Mouse (Mus musculus): ENCODE results near the gene Slc22a3. TPM values are rescaled to one million over a fixed set of nuclear protein-coding genes. Genes with fewer than 3 reads are reported as not detected.

Gene Slc22a3
- total and polyA plus RNA-seq, 3 experiments, result 31.5 to 87.7 TPM; not detected in 1

DNA sequence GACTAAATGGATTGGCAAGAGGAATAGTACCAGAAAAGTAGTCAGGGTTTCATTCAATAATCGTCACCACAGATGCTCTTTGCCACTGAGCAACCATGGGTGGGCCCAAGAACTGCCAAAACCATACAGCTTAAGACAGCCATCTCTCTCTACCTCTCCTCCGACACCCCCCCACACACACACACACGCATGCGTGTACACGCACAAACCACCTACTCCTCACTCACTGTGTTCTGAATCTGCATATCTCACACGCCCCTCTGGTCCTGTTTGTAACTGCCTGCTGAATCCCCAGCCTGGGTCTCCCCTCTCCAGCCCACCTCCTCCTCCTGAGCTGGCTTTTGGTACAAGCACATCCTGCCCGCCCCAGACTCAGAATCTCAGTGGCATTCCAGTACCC lies 872 bp upstream of the Slc22a3 start:
- peak overlapping the region; percentile 95 for H3K27ac ChIP-seq (ENCODE audit: control insufficient read depth, low read depth, low read length)
- H3K9me3 ChIP-seq (replicated peaks; ENCODE audit: insufficient read depth, low read length), result no peaks in the 10 kb centered on the region
- H3K9ac ChIP-seq (ENCODE audit: control insufficient read depth, low read depth, low read length, poor library complexity, severe bottlenecking), result peak overlapping the region; percentile 23; the same call in 1 of the 2 replicates
- TF ChIP-seq TBP (IDR thresholded peaks at IDR 0.05; ENCODE audit: low read depth, low read length), result 0 out of 2 replicates have a peak, but pooled peaks have one; percentile 29
- TF ChIP-seq MYB (IDR thresholded peaks at IDR 0.05; ENCODE audit: low read depth, low read length), result 0 out of 2 replicates have a peak, but pooled peaks have one; percentile 6
- no peak for TF ChIP-seq NELFE (IDR thresholded peaks at IDR 0.05; ENCODE audit: low read depth, low read length)
- TF ChIP-seq EP300 (IDR thresholded peaks at IDR 0.05; ENCODE audit: low read depth in 1 of 2, low read length in 2 of 2), result no peak
- TF ChIP-seq MAX (IDR thresholded peaks at IDR 0.05; ENCODE audit: low read length), result no peak
- no peak for TF ChIP-seq ZKSCAN1 (IDR thresholded peaks at IDR 0.05; ENCODE audit: low read depth, low read length)
- peak; percentile 68 for TF ChIP-seq NRF1 (IDR thresholded peaks at IDR 0.05; ENCODE audit: insufficient read depth, low read depth, low read length, poor library complexity, severe bottlenecking)
- TF ChIP-seq SIN3A (IDR thresholded peaks at IDR 0.05; ENCODE audit: low read length), result no peak
- H3K4me1 ChIP-seq (ENCODE audit: control insufficient read depth in 1 of 2, insufficient read depth in 2 of 2, low read length in 2 of 2), result peaks cover 26 to 55% of the 10 kb centered on the region in 2 experiments
- H3K79me2 ChIP-seq (ENCODE audit: control insufficient read depth, insufficient read depth, low read length, poor library complexity), result peaks cover 41% of the 10 kb centered on the region
- peak overlapping the region; percentile 23 to 84; a peak in 3 of 4 replicates for H3K4me3 ChIP-seq (ENCODE audit: control insufficient read depth in 1 of 2, insufficient read depth in 1 of 2, low read depth in 2 of 2, low read length in 2 of 2)
- DNase-seq (ENCODE audit: low read depth, low spot score), result peak; percentile 79
- no peaks in the 10 kb centered on the region for H3K27me3 ChIP-seq (ENCODE audit: control insufficient read depth in 1 of 2, insufficient read depth in 2 of 2, low read length in 2 of 2)
- H3K36me3 ChIP-seq (ENCODE audit: control insufficient read depth in 1 of 2, insufficient read depth in 2 of 2, low read length in 2 of 2), result peaks cover 0 to 56% of the 10 kb centered on the region in 2 experiments; a peak in 3 of 4 replicates

- peak; percentile 63 for DNase-seq (ENCODE audit: low read depth, low spot score)
- Histone ChIP-seq H3K9ac (ENCODE audit: control insufficient read depth, low read depth, low read length, poor library complexity, severe bottlenecking) (peak overlapping the region; percentile 88), H3K79me2 (ENCODE audit: control insufficient read depth, insufficient read depth, low read length, poor library complexity) (peaks cover 48% of the 10 kb centered on the region), H3K27ac (ENCODE audit: control insufficient read depth, low read depth, low read length) (peak overlapping the region; percentile 95), H3K36me3 (ENCODE audit: control insufficient read depth in 1 of 2, insufficient read depth in 2 of 2, low read length in 2 of 2) (peaks cover 4 to 53% of the 10 kb centered on the region in 2 experiments; a peak in 3 of 4 replicates), H3K4me1 (ENCODE audit: control insufficient read depth in 1 of 2, insufficient read depth in 2 of 2, low read length in 2 of 2) (peaks cover 23 to 51% of the 10 kb centered on the region in 2 experiments), H3K27me3 (ENCODE audit: control insufficient read depth in 1 of 2, insufficient read depth in 2 of 2, low read length in 2 of 2) (no peaks in the 10 kb centered on the region), H3K9me3 (replicated peaks; ENCODE audit: insufficient read depth, low read length) (no peaks in the 10 kb centered on the region), H3K4me3 (ENCODE audit: control insufficient read depth in 1 of 2, insufficient read depth in 1 of 2, low read depth in 2 of 2, low read length in 2 of 2) (peak overlapping the region; percentile 84 to 92)
- TF ChIP-seq POLR2A (IDR thresholded peaks at IDR 0.05; ENCODE audit: control insufficient read depth in 1 of 2, insufficient read depth in 1 of 2, low read depth in 1 of 2, low read length in 2 of 2, poor library complexity in 1 of 2) (peak in 1 of 2 experiments; percentile 41; a peak in 1 of 4 replicates), TBP (IDR thresholded peaks at IDR 0.05; ENCODE audit: low read depth, low read length) (no peak), HCFC1 (IDR thresholded peaks at IDR 0.05; ENCODE audit: low read depth, low read length) (0 out of 2 replicates have a peak, but pooled peaks have one; percentile 14), BHLHE40 (IDR thresholded peaks at IDR 0.05; ENCODE audit: borderline replicate concordance, low read depth, low read length) (no peak), SIN3A (IDR thresholded peaks at IDR 0.05; ENCODE audit: low read length) (peak; percentile 43; the same call in 1 of the 2 replicates), KAT2A (conservative IDR thresholded peaks at IDR 0.05; ENCODE audit: low read depth, low read length) (no peak), MAZ (IDR thresholded peaks at IDR 0.05; ENCODE audit: low read depth, low read length) (0 out of 2 replicates have a peak, but pooled peaks have one; percentile 32)
Observed at GRCm38 (mm10) chr17:12506903-12507563, 471 bp downstream of the Slc22a3 start.
